Mouse (Mus musculus): ENCODE data around the gene Olfr307. TPM values are rescaled to one million over a fixed set of nuclear protein-coding genes. Genes with fewer than 3 reads are reported as not detected.
"Not testable (repeated sequence)": the region's sequence is repeated elsewhere in the genome, so short reads cannot be mapped to it uniquely, and the experiment has no call there.

Olfr307 gene
- not detected in 2 replicates for polyA plus RNA-seq (2012; rRNA removed)
- not detected in 2 replicates for polyA plus RNA-seq (2014; fragmentation: Nextera tagmentation; extraction: Ambion mirVana)

DNA sequence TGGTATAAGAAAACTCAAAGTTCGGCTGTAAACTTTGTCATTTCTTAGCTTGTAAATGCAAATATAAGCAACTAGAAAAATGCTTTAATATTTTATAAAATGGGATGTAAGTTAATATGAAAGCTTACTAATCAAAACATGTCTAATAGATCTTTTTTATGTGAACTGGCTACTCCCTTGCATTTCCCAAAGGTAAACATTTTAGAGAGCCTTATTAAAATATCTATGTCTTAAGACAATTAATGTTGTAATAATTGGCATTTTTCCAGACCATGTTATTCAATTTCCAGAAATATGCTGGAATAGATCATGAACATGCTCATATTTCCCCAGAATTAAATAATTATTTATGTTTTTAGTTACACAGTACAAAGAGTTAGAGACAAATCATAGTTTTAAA lies at the start of gene Olfr307:
Gene Olfr307, minus strand, starts transcription at position 101 of the 400 bp plus-strand sequence.
- DNase-seq (ENCODE audit: low spot score): no peak
- no peaks in the 10 kb centered on the region for H3K27me3 ChIP-seq (ENCODE audit: control insufficient read depth, insufficient read depth, low read length)
- WGBS: 68% methylated on average over 1 of the region's 1 CpGs
- H3K27ac ChIP-seq (replicated peaks; ENCODE audit: low read depth, low read length): no peak within 1 kb of the TSS
- no peak within 1 kb of the TSS for H3K4me3 ChIP-seq (replicated peaks; ENCODE audit: low read length)
- ATAC-seq (ENCODE audit: low FRiP score, low read depth): no peak
- H3K9me3 ChIP-seq (ENCODE audit: control insufficient read depth, low read length): no peaks in the 10 kb centered on the region
- no peak within 1 kb of the TSS for H3K4me2 ChIP-seq (replicated peaks; ENCODE audit: low read depth, low read length, severe bottlenecking)
- no peak within 1 kb of the TSS for H3K9ac ChIP-seq (ENCODE audit: low read depth, low read length, severe bottlenecking)
- H3K36me3 ChIP-seq (ENCODE audit: control insufficient read depth, insufficient read depth, low read length): no peaks in the 10 kb centered on the region
- no peak for TF ChIP-seq POLR2A (IDR thresholded peaks at IDR 0.05; ENCODE audit: borderline replicate concordance, extremely low read depth, insufficient read depth, insufficient read length)
- H3K4me1 ChIP-seq (ENCODE audit: control insufficient read depth, insufficient read depth, low read length): no peaks in the 10 kb centered on the region

DNA sequence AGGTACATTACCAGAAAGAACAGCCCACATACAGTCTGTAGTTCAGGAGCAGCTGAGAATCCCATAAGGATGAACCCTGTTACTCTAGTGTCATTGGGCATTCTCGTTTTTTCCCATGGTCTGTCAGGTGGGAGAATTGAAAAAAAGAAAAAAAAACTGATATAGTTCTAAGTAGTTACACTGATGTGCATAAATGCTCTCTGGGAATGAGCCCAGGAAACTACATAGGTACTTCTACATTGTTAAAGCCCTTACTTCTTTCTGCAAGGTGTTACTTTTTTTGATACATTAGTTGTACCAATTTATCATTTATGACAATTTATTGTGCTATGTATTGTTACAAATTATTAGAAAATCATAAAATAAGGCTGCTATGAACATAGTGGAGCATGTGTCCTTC lies 49.2 kb upstream of the Olfr307 start, which contains the start of gene Olfr304:
Gene Olfr304, minus strand, starts transcription at position 101 of the 400 bp plus-strand sequence.
- H3K27me3 ChIP-seq (ENCODE audit: control insufficient read depth, insufficient read depth, low read length): no peaks in the 10 kb centered on the region
- DNase-seq (ENCODE audit: low spot score) (no peak), ATAC-seq (ENCODE audit: low FRiP score, low read depth) (no peak)
- no peak within 1 kb of the TSS for H3K27ac ChIP-seq (replicated peaks; ENCODE audit: low read depth, low read length)
- H3K36me3 ChIP-seq (ENCODE audit: control insufficient read depth, insufficient read depth, low read length): no peaks in the 10 kb centered on the region
- H3K9ac ChIP-seq (ENCODE audit: low read depth, low read length, severe bottlenecking): no peak within 1 kb of the TSS
- H3K4me1 ChIP-seq (ENCODE audit: control insufficient read depth, insufficient read depth, low read length): no peaks in the 10 kb centered on the region
- no peak within 1 kb of the TSS for H3K4me2 ChIP-seq (replicated peaks; ENCODE audit: low read depth, low read length, severe bottlenecking)
- no peak for TF ChIP-seq POLR2A (IDR thresholded peaks at IDR 0.05; ENCODE audit: borderline replicate concordance, extremely low read depth, insufficient read depth, insufficient read length)
- H3K9me3 ChIP-seq (ENCODE audit: control insufficient read depth, low read length): no peaks in the 10 kb centered on the region
- H3K4me3 ChIP-seq (replicated peaks; ENCODE audit: low read length): no peak within 1 kb of the TSS
- 68% methylated on average over 1 of the region's 1 CpGs for WGBS

DNA sequence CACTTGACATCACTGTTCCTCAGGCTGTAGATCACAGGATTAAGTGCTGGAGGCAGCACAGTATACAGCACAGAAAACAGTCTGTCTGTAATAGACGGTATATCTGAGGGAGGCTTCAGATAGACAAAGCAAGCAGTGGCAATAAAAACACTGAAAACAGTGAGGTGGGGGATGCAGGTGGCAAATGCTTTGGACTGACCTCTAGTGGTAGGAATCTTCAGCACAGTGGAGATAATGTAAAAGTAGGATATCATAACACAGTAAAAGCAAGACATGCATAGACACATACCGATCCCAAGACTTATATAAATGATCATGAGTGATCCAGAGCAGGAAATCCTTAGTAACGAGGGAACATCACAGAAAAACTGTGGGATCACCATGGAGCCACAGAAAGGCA lies 48.4 kb upstream of the Olfr307 start:
- no peak overlapping the region for H3K27ac ChIP-seq (replicated peaks; ENCODE audit: low read depth, low read length)
- ATAC-seq (ENCODE audit: low FRiP score, low read depth) (no peak), DNase-seq (ENCODE audit: low spot score) (no peak)
- H3K9me3 ChIP-seq (ENCODE audit: control insufficient read depth, low read length): no peaks in the 10 kb centered on the region
- no peaks in the 10 kb centered on the region for H3K4me1 ChIP-seq (ENCODE audit: control insufficient read depth, insufficient read depth, low read length)
- no peaks in the 10 kb centered on the region for H3K36me3 ChIP-seq (ENCODE audit: control insufficient read depth, insufficient read depth, low read length)
- no peak overlapping the region for H3K4me3 ChIP-seq (replicated peaks; ENCODE audit: low read length)
- no peaks in the 10 kb centered on the region for H3K27me3 ChIP-seq (ENCODE audit: control insufficient read depth, insufficient read depth, low read length)
- H3K9ac ChIP-seq (ENCODE audit: low read depth, low read length, severe bottlenecking): no peak overlapping the region
- TF ChIP-seq POLR2A (IDR thresholded peaks at IDR 0.05; ENCODE audit: borderline replicate concordance, extremely low read depth, insufficient read depth, insufficient read length): no peak
- WGBS: 67% methylated on average over 3 of the region's 3 CpGs
- H3K4me2 ChIP-seq (replicated peaks; ENCODE audit: low read depth, low read length, severe bottlenecking): no peak overlapping the region

DNA sequence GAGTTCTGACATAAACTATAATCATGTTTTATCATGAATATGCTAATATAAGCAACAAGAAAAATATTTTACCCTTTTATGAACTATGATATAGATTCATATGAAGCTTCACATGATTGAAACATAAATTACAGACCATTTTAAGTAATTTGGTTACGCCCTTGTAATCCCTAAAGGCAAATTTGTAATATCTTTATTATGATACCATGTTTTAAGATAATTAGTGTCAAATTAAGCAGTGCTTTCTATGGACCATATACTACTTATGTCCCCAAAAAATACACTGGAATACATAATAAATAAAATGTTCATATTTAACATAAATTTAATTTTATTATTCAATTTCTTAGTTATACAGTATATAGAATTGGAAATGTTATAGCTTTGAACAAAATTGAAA lies 29.4 kb upstream of the Olfr307 start, which contains the start of gene Olfr305:
Gene Olfr305, minus strand, starts transcription at position 101 of the 400 bp plus-strand sequence.
- H3K4me2 ChIP-seq (replicated peaks; ENCODE audit: low read depth, low read length, severe bottlenecking): no peak within 1 kb of the TSS
- no peak within 1 kb of the TSS for H3K27ac ChIP-seq (replicated peaks; ENCODE audit: low read depth, low read length)
- TF ChIP-seq POLR2A (IDR thresholded peaks at IDR 0.05; ENCODE audit: borderline replicate concordance, extremely low read depth, insufficient read depth, insufficient read length): no peak
- H3K36me3 ChIP-seq (ENCODE audit: control insufficient read depth, insufficient read depth, low read length): no peaks in the 10 kb centered on the region
- H3K4me3 ChIP-seq (replicated peaks; ENCODE audit: low read length): no peak within 1 kb of the TSS
- no peaks in the 10 kb centered on the region for H3K9me3 ChIP-seq (ENCODE audit: control insufficient read depth, low read length)
- no peaks in the 10 kb centered on the region for H3K27me3 ChIP-seq (ENCODE audit: control insufficient read depth, insufficient read depth, low read length)
- H3K9ac ChIP-seq (ENCODE audit: low read depth, low read length, severe bottlenecking): no peak within 1 kb of the TSS
- 93% methylated on average over 1 of the region's 1 CpGs for WGBS
- no peaks in the 10 kb centered on the region for H3K4me1 ChIP-seq (ENCODE audit: control insufficient read depth, insufficient read depth, low read length)
- DNase-seq (ENCODE audit: low spot score): no peak
- no peak for ATAC-seq (ENCODE audit: low FRiP score, low read depth)

DNA sequence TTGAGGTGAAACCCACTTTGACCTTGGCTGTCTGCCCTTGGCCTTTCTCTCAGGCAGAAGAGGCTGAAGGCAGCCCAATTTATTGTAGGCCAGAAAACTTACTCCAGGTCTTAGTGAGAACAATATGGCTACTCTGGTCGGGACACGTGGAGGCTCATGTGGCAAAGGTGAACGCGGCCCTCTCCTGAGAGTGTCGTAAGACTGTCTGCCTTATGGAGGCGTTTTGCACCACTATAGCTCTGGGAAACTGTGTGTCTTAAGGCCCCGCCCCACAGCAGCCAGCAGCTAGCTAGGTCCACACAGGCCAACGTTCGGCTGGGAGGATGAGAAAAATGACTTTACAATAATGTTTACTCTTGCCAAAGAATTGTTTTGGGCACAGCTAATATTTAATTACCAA lies 8.9 kb upstream of the Olfr307 start:
- not testable (repeated sequence) for H3K4me1 ChIP-seq (ENCODE audit: control insufficient read depth, insufficient read depth, low read length); ATAC-seq (ENCODE audit: low FRiP score, low read depth)
- 92% methylated on average over 9 of the region's 9 CpGs for whole genome bisulfite sequencing

DNA sequence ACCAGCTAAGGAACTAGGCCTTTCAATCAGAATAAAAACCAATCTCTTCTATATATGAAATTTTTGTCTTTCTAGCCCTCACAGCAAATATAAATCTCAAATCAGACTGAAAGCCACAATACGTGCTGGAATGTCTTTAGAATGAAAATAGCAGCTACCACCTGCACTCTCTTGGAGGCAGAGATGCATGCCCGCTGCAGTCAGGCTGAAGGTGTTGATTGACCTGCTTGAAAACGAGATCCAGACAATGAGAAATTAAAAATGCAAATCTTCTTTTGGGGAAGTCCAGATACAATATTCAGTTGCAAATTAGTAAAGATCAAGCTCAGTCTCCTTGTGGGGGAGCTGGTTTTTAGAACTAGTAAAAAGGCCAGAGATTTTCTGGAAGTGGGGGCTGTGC lies 6.9 kb upstream of the Olfr307 start:
- 70% methylated on average over 3 of the region's 3 CpGs for WGBS
- H3K4me3 ChIP-seq (replicated peaks; ENCODE audit: low read length): no peak overlapping the region
- TF ChIP-seq POLR2A (IDR thresholded peaks at IDR 0.05; ENCODE audit: borderline replicate concordance, extremely low read depth, insufficient read depth, insufficient read length): no peak
- no peak overlapping the region for H3K9ac ChIP-seq (ENCODE audit: low read depth, low read length, severe bottlenecking)
- no peaks in the 10 kb centered on the region for H3K9me3 ChIP-seq (ENCODE audit: control insufficient read depth, low read length)
- H3K36me3 ChIP-seq (ENCODE audit: control insufficient read depth, insufficient read depth, low read length): no peaks in the 10 kb centered on the region
- H3K27ac ChIP-seq (replicated peaks; ENCODE audit: low read depth, low read length): no peak overlapping the region
- no peak for DNase-seq (ENCODE audit: low spot score)
- no peak overlapping the region for H3K4me2 ChIP-seq (replicated peaks; ENCODE audit: low read depth, low read length, severe bottlenecking)
- no peak for ATAC-seq (ENCODE audit: low FRiP score, low read depth)
- H3K27me3 ChIP-seq (ENCODE audit: control insufficient read depth, insufficient read depth, low read length): no peaks in the 10 kb centered on the region
- no peaks in the 10 kb centered on the region for H3K4me1 ChIP-seq (ENCODE audit: control insufficient read depth, insufficient read depth, low read length)

More for the DNA sequence above, 8.9 kb upstream of the Olfr307 start:
- not testable (repeated sequence) for H3K4me2 ChIP-seq (replicated peaks; ENCODE audit: low read depth, low read length, severe bottlenecking); DNase-seq (ENCODE audit: low spot score); H3K36me3 ChIP-seq (ENCODE audit: control insufficient read depth, insufficient read depth, low read length); H3K27ac ChIP-seq (replicated peaks; ENCODE audit: low read depth, low read length); H3K27me3 ChIP-seq (ENCODE audit: control insufficient read depth, insufficient read depth, low read length); H3K9ac ChIP-seq (ENCODE audit: low read depth, low read length, severe bottlenecking); H3K4me3 ChIP-seq (replicated peaks; ENCODE audit: low read length); H3K9me3 ChIP-seq (ENCODE audit: control insufficient read depth, low read length)

All from limb, embryonic 14.5 days (tissue).